Mouse (Mus musculus): ENCODE data around the gene Ipo7.
"Not testable (repeated sequence)": the region's sequence is repeated elsewhere in the genome, so short reads cannot be mapped to it uniquely, and the experiment has no call there.

The Ipo7 gene

GRCm38 (mm10) chr7:110023553-110023952 lies 5.5 kb downstream of the Ipo7 start:
- no peak for DNase-seq (ENCODE audit: low spot score in 2 of 2)

DNA sequence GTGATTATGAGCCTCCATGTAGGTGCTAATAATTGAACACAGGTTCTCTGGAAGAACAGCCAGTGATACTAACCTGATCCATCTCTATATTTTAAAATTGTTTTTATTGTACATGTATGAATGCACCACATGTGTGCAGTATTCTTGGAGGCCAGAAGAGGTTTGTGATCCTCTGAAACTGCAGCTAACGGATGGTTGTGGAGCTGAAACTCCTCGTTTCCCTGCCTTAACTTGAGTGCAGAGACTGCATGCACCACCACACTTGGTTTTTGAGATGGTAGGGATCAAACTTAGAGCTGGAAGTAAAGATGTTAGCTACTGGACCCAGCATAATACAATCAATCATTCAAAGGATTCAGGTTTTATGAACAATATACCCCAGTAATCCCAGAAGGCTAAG lies 8.5 kb downstream of the Ipo7 start:
- DNase-seq (ENCODE audit: low spot score in 2 of 2), result no peak

GRCm38 (mm10) chr7:110028826-110029225 lies 10.8 kb downstream of the Ipo7 start:
- DNase-seq (ENCODE audit: low spot score in 2 of 2), result no peak

- no peak for DNase-seq (ENCODE audit: low spot score in 2 of 2)
Observed at GRCm38 (mm10) chr7:110030342-110030741, 12.3 kb downstream of the Ipo7 start.

- DNase-seq (ENCODE audit: low spot score in 2 of 2), result not testable (repeated sequence)
Observed at GRCm38 (mm10) chr7:110057723-110058122, 39.6 kb downstream of the Ipo7 start.

DNA sequence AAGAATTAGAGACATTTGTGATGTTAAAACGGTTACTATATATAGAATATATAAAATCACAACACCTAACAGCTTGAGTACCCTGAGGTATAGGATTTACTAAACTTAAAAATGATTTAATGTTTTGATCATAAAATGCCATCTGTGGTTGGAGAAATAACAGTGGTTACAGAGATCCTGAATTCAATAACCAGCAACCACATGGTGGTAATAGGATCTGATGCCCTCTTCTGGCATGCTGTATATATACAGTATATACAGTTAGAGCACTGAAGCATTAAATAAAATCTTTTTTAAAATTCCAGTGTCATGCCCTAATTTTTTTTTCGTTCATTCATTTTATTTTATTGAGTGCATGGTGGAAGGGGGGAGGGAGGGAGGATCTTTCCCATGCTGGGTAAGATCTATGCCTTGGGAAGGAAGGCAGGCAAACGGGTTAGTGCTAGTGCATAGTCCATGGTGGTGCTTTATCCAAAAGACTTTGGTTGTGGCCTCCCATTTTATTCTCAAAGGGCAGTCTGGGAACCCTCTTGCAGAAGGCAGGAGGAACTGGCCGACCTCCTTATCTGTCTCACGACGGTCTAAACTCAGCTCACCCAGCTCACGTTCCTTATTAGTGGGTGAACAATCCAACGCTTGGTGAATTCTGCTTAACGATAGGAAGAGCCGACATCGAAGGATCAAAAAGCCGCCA lies 41.2 kb downstream of the Ipo7 start:
- DNase-seq (ENCODE audit: low spot score in 2 of 2), result no peak

- no peak for DNase-seq (ENCODE audit: low spot score in 2 of 2)
Observed at GRCm38 (mm10) chr7:110060106-110060668, 42.1 kb downstream of the Ipo7 start.

- DNase-seq (ENCODE audit: low spot score in 2 of 2), result no peak
Observed at GRCm38 (mm10) chr7:110060669-110061198, 42.7 kb downstream of the Ipo7 start.

DNA sequence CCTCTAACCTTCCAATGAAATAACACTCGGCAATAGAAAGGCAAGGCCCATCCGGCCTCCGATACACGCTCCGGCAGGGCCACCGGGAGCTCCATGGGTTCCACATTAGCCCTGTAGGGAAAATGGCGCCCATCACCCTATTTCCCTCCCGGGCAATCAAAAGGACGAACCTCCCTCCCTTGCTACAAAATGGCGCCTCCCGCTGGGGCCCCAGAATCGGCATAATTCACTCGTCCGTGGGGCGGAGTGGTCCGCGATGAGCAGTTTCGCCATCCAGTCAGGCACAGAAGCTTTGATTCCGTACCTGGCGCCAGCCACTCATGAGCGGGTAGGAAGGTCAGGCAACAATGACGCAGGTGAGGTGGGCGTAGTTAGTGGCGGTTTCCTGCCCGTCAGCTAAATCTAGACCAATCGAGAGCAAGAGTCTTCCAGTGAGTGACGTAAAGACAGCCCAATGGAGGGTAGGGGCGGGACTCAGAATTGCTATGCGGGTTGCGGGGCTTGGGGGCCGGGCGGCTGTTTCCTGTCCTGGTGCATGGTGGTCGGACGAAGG lies 43.2 kb downstream of the Ipo7 start, which contains the start of gene Zfp143:
TSS of gene Zfp143 (plus strand) at position 19 of the 553 bp plus-strand sequence.
- DNase-seq (ENCODE audit: low spot score in 2 of 2), result peak; percentile 100

DNA sequence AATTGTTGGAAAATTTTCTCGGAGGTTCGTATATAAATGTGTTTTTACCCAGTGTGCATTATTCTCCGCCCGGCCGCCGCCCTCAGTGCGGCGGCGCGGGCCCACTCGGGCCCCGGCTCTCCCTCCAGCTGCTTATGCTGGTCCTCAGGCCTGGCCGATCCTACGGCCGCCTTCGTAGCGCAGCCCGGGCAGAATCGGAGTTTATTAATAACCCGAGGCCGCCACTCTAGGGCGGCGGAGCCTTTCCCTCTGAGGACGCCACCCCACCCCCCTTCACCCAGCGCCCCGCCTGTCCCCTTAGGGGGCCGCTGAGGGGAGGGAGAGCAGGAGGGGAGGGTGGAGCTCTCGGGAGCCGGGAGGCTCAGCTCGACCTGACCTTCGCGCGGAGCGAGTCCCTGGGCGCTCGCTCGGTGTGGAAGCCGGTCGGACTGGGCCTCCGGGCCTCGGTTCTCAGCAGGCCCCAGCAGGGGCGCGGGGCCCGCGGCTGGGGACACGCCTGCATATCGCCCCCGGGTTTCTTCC lies 43.7 kb downstream of the Ipo7 start:
- peak; percentile 66 to 71 for DNase-seq (ENCODE audit: low spot score in 2 of 2)

DNA sequence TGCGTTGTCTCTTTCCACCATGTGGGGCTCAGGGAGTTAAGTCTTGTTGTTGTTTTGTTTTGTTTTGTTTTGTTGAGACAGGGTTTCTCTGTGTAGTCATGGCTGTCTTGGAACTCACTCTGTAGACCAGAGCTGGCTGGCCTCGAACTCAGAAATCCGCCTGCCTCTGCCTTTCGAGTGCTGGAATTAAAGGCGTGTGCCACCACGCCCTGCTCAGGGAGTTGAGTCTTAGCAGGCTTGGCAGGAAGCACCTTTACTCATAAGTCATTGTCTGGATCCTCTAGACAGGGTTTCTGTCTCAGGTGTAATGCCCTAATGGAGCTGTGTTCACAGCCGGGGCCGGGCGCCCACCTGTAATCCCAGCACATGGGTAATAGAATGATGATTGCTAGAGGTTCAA lies 45.7 kb downstream of the Ipo7 start:
- DNase-seq (ENCODE audit: low spot score in 2 of 2), result no peak

GRCm38 (mm10) chr7:110069070-110069469 lies 51.0 kb downstream of the Ipo7 start:
- no peak for DNase-seq (ENCODE audit: low spot score in 2 of 2)

DNA sequence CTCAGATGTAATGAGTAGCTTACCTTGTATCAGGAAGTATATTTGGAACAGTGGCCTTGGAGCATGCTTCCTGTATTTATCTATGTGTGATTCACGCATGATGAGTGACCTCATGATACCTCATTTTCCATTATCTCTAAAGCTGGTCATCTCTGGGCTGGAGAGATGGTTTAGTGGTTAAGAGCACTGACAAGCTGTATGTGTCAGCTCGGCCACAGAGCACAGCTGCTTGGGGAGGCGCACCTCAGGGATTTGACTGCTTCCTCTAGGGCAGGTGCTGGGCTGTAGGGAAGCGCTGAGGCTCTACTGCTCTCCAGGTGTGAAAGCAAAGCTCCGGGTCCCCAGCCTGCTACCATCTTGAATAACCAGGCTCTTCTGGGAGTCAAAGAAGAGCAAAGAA lies 60.1 kb downstream of the Ipo7 start:
- DNase-seq (ENCODE audit: low spot score in 2 of 2), result no peak

DNA sequence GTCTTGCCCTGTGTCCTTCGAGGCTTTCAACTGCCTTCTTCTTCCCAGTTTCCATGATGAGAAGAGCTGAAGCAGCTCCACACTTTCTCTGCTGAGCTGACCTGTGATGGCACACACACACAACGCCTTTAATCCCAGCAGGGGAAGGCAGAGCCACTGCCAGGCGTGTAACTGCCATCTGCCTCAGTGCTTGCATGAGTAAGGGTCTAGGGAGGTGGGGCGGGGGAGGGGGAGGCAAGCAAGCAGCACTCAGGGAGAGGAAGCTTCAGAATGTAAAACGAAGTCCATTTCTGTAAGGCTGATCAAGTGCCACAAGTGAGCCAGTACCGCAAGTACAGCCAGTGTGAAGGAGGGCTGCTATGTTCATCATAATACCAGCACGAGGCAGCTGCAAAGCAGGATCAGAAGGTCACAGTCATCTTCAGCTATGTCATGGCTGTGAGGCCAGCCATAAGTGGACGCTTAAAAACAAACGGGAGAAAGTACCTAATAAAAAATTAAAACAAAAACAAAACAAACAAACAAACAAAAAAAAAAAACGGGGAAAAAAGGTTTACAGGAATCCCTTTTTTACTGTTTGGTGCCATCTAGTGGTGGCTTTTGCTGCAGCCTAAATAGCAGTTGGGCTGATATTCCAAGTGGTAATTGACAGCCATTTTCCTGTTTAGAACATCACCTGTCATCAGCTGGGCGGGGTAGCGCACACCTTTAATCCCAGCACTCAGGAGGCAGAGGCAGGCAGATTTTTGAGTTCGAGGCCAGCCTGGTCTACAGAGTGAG lies 65.5 kb downstream of the Ipo7 start:
- peak in 1 of 2 experiments; percentile 29 for DNase-seq (ENCODE audit: low spot score in 2 of 2)

- no peak for DNase-seq (ENCODE audit: low spot score in 2 of 2)
Observed at GRCm38 (mm10) chr7:110085217-110085616, 67.1 kb downstream of the Ipo7 start.

DNA sequence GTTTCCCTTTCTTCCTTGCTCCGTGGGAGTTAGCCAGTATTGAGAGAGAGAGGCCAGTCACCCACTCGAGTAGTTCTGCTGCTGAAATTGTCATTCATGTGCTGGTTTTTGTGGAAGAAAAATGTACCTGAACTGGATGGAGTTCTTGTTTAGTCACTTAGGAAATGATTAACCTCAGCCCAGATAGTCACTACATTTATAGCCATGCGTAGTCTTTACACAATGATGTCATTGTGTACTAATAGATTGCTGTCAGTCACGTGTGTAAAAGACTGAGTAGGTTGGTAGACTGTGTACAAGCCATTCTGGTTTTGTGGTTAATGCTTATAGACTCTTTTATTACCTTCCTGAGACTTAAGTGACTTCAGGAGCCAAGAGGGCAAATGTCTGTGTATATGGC lies 69.8 kb downstream of the Ipo7 start:
- no peak for DNase-seq (ENCODE audit: low spot score in 2 of 2)

GRCm38 (mm10) chr7:110091670-110092069 lies 73.6 kb downstream of the Ipo7 start:
- DNase-seq (ENCODE audit: low spot score in 2 of 2), result peak; percentile 19 to 33

DNA sequence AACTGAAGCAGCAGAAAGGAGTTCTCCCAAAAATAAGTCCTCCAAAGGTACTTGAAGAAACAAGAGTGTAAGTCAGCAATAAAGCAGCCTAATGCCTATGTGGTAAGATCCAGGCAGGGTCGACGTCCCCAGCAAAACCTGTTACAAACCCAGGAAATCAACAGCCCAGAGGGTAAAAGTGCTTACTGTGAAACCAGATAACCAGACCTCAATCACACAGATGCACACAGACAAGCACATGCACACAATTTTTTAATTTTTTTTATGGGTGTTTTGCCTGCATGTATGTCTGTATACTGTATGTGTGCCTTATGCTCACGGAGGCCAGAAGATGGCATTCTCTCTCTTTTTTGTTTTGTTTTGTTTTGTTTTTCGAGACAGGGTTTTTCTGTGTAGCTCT lies 78.3 kb downstream of the Ipo7 start:
- no peak for DNase-seq (ENCODE audit: low spot score in 2 of 2)

GRCm38 (mm10) chr7:110097106-110097793 lies 79.2 kb downstream of the Ipo7 start:
- no peak for DNase-seq (ENCODE audit: low spot score in 2 of 2)

DNA sequence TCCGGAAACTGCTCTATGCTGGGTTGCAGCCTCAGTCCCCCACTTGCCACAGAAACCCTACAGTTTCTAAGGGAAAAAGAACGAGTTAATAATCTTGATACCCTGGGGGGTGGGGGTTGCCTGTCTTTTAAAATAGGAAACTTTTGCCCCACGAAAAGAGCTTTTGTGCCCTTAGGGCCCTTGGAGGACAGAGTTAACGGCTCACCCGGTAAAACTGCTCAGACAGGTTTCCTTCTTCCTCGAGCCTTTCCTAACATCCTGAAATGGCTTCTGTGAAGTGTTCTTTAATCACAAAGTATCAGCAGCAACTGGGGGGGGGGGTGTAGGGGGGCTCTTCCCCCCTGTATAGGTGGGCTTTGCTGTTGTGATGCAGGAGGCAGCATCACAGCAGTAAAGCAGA lies 82.8 kb downstream of the Ipo7 start:
- no peak for DNase-seq (ENCODE audit: low spot score in 2 of 2)

DNA sequence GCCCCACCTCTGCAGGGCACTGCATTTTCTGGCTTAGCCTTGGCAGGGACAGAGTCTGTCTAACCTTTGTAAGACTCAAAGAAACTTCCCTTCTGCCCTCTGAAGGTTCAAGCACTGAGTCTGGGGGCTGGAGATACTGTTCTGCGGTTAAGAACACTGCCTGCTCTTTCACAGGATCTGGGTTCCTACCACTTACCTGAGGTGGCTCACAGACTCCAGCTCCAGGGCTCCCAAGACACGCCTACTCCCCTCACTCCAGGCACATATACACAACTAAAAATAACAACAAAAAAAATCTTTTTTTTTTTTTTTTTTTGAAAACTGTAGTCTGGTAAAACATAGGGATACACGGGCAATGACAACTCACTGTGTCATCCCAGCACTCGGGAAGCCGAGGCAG lies 83.2 kb downstream of the Ipo7 start:
- DNase-seq (ENCODE audit: low spot score in 2 of 2), result no peak
